Mouse (Mus musculus) embryonic fibroblast, embryonic 13.5 days (primary cell): Measurements from ENCODE around the gene Smc2. TPM values are rescaled to one million over a fixed set of nuclear protein-coding genes. Genes with fewer than 3 reads are reported as not detected.
"Not testable (repeated sequence)": the region's sequence is repeated elsewhere in the genome, so short reads cannot be mapped to it uniquely, and the experiment has no call there.

Experiments
- H3K27ac ChIP-seq: 2 replicates; pipeline ENCODE4 v1.5.1; 2012; ENCODE audit warnings: low read length, control low read depth, inconsistent platforms; ENCODE audit not compliant: insufficient read depth
- H3K4me1 ChIP-seq: 2 replicates; pipeline ENCODE4 v1.6.1; 2011; ENCODE audit warnings: low read length; ENCODE audit not compliant: control insufficient read depth, insufficient read depth
- H3K4me3 ChIP-seq: 2 replicates; pipeline ENCODE4 v1.5.1; 2011; ENCODE audit warnings: mild to moderate bottlenecking, control low read depth, low read length; ENCODE audit not compliant: insufficient read depth
- CTCF ChIP-seq: IDR thresholded peaks from 2 replicates; pipeline ENCODE4 v1.5.1; 2011; ENCODE audit warnings: mild to moderate bottlenecking, control low read depth, low read length, moderate library complexity, borderline replicate concordance; ENCODE audit not compliant: insufficient read depth
- POLR2A ChIP-seq: IDR thresholded peaks from 2 replicates; pipeline ENCODE4 v1.6.1; 2011; ENCODE audit warnings: low read depth, mild to moderate bottlenecking, control low read depth, low read length, moderate library complexity
- polyA plus RNA-seq: library from polyadenylated mRNA; stranded (reverse); fragments of >200 nt; gene quantifications from 2 replicates; pipeline ENCODE4 v1.2.4, GENCODE M21; 2011; ENCODE audit warnings: low read depth; ENCODE audit not compliant: missing spikeins, insufficient read length

The Smc2 gene
- polyA plus RNA-seq = 46.8 and 65.6 TPM in 2 replicates

- Histone ChIP-seq H3K27ac (peak within 1 kb of the TSS; percentile 15; the same call in 1 of the 2 replicates), H3K4me1 (no peaks in the 10 kb centered on the region), H3K4me3 (peak within 1 kb of the TSS; percentile 90)
- peak; percentile 64 for TF ChIP-seq POLR2A
- no peak for TF ChIP-seq CTCF
Observed at GRCm38 (mm10) chr4:52438886-52439664, at the start of gene Smc2. Smc2 (plus strand) TSS chr4:52439243.

GRCm38 (mm10) chr4:52411587-52411986 is 27.5 kb upstream of the Smc2 start:
- TF ChIP-seq CTCF (no peak), POLR2A (no peak)
- no peak overlapping the region for H3K27ac ChIP-seq
- no peak overlapping the region for H3K4me3 ChIP-seq
- H3K4me1 ChIP-seq = no peaks in the 10 kb centered on the region

DNA sequence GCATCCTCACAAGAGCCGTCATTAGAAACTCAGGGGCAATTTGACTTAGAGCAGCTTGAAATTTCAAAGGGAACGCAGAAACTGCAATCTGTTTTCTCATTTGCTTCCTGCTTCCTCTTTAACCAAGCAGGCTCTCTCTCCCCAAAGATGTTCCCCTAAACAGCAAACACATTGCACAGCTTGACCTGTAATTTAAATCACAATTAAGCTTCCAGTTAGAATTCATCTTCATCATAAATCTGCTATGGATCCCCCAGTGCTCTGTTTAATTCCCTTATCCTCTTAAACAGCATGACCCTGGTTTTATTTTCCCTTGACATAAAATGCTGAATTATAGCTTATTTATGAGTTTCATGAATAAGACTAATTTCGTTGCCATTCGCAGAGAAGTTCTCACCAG is 15.4 kb upstream of the Smc2 start:
- no peak for TF ChIP-seq CTCF
- no peak for TF ChIP-seq POLR2A
- H3K27ac ChIP-seq = no peak overlapping the region
- no peak overlapping the region for H3K4me3 ChIP-seq
- no peaks in the 10 kb centered on the region for H3K4me1 ChIP-seq

DNA sequence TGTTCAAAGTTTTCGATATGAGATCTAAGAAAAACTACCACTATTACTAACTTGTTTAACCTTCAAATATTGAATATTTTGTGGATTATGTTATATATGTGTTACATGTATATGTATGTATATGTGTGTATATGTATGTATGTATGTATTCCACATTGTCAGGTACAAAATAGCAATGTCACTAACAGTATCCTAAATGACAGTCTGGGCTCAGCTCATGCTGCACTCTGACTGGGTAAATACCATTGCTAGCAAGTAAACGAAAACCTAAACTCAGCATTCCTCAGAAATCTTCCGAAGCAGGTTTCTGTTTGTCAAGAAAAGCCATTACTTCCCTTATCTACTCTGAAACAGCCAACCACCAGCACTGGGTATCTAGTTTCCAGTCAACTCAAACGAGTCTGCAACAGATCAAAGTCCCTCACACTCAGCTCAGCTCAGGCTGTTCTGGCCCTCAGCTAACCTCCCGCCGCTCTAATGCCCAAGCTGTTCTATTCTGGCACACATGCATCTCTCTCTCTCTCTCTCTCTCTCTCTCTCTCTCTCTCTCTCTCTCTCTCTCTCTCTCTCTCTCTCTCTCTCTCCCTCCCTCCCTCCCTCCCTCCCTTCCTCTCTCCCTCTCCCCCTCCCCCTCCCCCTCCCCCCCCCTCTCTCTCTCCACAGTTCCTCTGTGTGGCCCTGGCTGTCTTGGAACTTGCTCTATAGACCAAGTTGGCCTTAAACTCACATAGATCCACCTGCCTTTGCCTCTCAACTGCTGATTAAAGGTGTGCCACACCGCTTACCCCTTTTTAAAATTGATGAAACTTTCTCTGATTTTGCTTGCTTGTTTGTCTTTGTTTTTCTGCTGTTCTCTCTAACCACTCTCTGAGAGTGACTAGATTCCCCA is 9.5 kb upstream of the Smc2 start:
- no peak overlapping the region for H3K4me3 ChIP-seq
- no peaks in the 10 kb centered on the region for H3K4me1 ChIP-seq
- TF ChIP-seq POLR2A (no peak), CTCF (no peak)
- H3K27ac ChIP-seq = no peak overlapping the region

- not testable (repeated sequence) for H3K4me1 ChIP-seq, H3K27ac ChIP-seq
Observed at GRCm38 (mm10) chr4:52435551-52435950, 3.5 kb upstream of the Smc2 start.

GRCm38 (mm10) chr4:52438371-52438885 is 615 bp upstream of the Smc2 start:
- H3K27ac ChIP-seq = 0 out of 2 replicates have a peak overlapping the region, but pooled peaks have one; percentile 0
- peak overlapping the region; percentile 58 for H3K4me3 ChIP-seq
- H3K4me1 ChIP-seq = no peaks in the 10 kb centered on the region
- TF ChIP-seq CTCF (no peak), POLR2A (peak; percentile 48; the same call in 1 of the 2 replicates)

More at GRCm38 (mm10) chr4:52435551-52435950, 3.5 kb upstream of the Smc2 start:
- not testable (repeated sequence) for H3K4me3 ChIP-seq

GRCm38 (mm10) chr4:52459726-52460125 is 20.7 kb downstream of the Smc2 start:
- H3K27ac ChIP-seq = no peak overlapping the region
- TF ChIP-seq POLR2A (no peak), CTCF (no peak)
- no peaks in the 10 kb centered on the region for H3K4me1 ChIP-seq
- H3K4me3 ChIP-seq = no peak overlapping the region

DNA sequence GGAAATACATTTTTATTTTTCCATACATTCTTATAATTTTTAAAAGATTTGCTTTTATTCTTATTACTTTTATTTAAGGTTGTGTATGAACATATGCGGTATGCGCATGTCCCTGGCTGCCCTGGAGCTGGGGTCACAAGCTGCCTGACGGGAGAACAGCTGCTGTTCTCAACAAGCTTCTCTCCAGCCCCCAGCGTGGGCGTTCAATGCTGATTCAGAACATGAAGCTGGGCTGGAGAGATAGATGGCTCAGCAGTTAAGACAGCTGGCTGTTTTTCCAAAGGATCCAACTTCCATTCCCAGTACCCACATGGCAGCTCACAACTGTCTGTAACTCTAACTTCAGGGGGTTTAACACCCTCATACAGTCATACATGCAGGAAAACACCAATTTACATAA is 22.3 kb downstream of the Smc2 start:
- H3K4me3 ChIP-seq = no peak overlapping the region
- no peak overlapping the region for H3K27ac ChIP-seq
- no peaks in the 10 kb centered on the region for H3K4me1 ChIP-seq
- TF ChIP-seq POLR2A (no peak), CTCF (no peak)

DNA sequence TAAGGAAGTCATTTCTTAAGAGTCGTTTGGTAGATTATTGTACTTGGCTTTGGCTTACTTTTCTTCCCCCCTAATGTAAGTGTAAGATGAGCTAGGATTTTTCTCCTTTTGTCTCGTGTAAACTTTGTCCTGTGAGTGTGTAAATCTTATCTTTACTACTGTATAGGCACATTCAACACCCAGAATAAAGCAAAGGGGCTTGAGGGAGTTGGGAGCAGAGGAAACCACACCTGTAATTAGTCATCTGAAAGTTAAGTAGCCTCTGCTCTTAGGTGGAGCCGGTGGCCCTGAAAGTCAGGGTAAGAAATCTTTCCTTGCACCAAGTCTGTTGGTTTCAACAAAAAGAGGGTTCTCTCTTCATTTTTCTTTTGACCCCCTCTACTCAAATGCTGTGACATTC is 34.4 kb downstream of the Smc2 start:
- TF ChIP-seq CTCF (no peak), POLR2A (no peak)
- Histone ChIP-seq H3K4me3 (no peak overlapping the region), H3K4me1 (no peaks in the 10 kb centered on the region), H3K27ac (no peak overlapping the region)
